Mouse (Mus musculus): ENCODE measurements around the gene Klhdc9. TPM values are rescaled to one million over a fixed set of nuclear protein-coding genes. Genes with fewer than 3 reads are reported as not detected.

The Klhdc9 gene
- polyA plus RNA-seq (2014; fragmentation: Nextera tagmentation; extraction: Ambion mirVana): 1.5 and 1.7 TPM in 2 replicates

DNA sequence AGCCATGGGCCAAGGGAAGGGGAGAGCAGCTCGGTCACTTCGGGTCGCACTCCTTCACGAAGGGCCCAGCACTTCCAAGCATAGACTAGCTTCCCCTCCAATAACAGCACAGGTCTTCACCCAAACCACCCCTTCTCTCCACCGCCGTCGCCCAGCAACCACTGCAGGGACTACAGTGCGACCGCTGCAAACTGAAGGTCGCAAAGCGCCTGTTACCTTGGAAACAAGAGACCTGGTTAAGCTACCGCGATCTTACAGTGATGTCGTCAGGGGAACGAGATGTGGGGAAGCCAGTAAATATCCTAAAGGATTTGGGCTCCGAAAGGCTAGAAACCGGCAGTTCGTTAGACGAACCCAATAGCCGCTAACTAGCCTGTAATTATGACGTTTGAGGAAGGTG, at the start of gene Klhdc9:
Klhdc9 (minus strand) TSS at position 143 of the 400 bp plus-strand sequence.
- peak within 1 kb of the TSS; percentile 59 for H3K4me3 ChIP-seq (ENCODE audit: low read depth, low read length)
- no peaks in the 10 kb centered on the region for H3K27me3 ChIP-seq (replicated peaks; ENCODE audit: control insufficient read depth, insufficient read depth, low read length)
- H3K9me3 ChIP-seq (ENCODE audit: control insufficient read depth, low read length): no peaks in the 10 kb centered on the region
- ATAC-seq (replicated peaks; ENCODE audit: low FRiP score, low TSS enrichment, low read depth): peak; percentile 93
- H3K9ac ChIP-seq (ENCODE audit: low read length): peak within 1 kb of the TSS; percentile 72
- H3K4me1 ChIP-seq (replicated peaks; ENCODE audit: control insufficient read depth, insufficient read depth, low read length): peaks cover 6% of the 10 kb centered on the region
- H3K4me2 ChIP-seq (ENCODE audit: low read length): peak within 1 kb of the TSS; percentile 56
- peaks cover 33% of the 10 kb centered on the region for H3K36me3 ChIP-seq (ENCODE audit: control insufficient read depth, insufficient read depth, low read length)
- under 1% methylated on average over 21 of the region's 21 CpGs for WGBS
- DNase-seq (ENCODE audit: low spot score): peak; percentile 93
- H3K27ac ChIP-seq (ENCODE audit: low read depth): peak within 1 kb of the TSS; percentile 62; the same call in 1 of the 2 replicates

DNA sequence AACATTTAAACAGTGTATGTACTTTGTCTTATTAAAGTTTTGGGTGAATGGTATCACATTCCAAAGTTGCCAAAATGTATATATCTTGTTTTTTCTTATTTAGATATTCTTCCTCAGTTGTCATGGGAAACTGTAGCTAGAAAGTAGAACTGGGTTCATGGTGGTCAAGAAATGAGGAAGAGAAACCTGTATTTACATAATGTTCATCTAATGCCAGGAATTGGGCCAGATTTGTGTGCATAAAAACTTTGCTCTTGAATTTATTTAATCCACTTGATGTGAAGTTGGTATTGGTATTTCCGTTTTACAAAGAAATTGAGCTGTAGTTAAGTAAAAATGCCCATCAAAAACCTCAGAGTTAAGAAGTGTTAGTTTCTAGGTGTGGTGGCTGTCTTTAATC, 49.6 kb upstream of the Klhdc9 start:
- 95% methylated on average over 1 of the region's 1 CpGs for WGBS
- Histone ChIP-seq H3K4me2 (ENCODE audit: low read length) (no peak overlapping the region), H3K9ac (ENCODE audit: low read length) (no peak overlapping the region), H3K27me3 (replicated peaks; ENCODE audit: control insufficient read depth, insufficient read depth, low read length) (no peaks in the 10 kb centered on the region), H3K36me3 (ENCODE audit: control insufficient read depth, insufficient read depth, low read length) (peaks cover 11% of the 10 kb centered on the region), H3K27ac (ENCODE audit: low read depth) (no peak overlapping the region), H3K4me1 (replicated peaks; ENCODE audit: control insufficient read depth, insufficient read depth, low read length) (peaks cover 10% of the 10 kb centered on the region), H3K9me3 (ENCODE audit: control insufficient read depth, low read length) (no peaks in the 10 kb centered on the region), H3K4me3 (ENCODE audit: low read depth, low read length) (no peak overlapping the region)
- ATAC-seq (replicated peaks; ENCODE audit: low FRiP score, low TSS enrichment, low read depth) (no peak), DNase-seq (ENCODE audit: low spot score) (no peak)

DNA sequence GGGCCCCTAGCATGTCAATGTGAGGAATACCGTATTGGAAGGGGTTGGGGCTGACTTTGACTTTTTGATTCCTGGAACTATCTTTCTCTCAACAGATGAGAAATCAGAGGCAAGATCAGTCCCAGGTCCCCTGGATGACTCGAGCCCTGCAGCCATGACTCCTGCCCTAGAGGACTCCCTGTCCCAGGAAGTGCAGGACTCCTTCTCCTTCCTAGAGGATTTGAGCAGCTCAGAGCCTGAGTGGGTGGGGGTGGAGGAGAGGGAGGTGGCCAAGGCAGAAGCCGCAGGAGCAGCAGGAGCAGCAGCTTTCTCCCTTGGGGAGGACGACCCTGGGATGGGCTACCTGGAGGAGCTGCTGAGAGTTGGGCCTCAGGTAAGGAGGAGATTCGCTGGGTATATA, 46.7 kb upstream of the Klhdc9 start:
- no peak overlapping the region for H3K27ac ChIP-seq (ENCODE audit: low read depth)
- H3K4me2 ChIP-seq (ENCODE audit: low read length): no peak overlapping the region
- no peaks in the 10 kb centered on the region for H3K4me1 ChIP-seq (replicated peaks; ENCODE audit: control insufficient read depth, insufficient read depth, low read length)
- H3K4me3 ChIP-seq (ENCODE audit: low read depth, low read length): no peak overlapping the region
- no peak overlapping the region for H3K9ac ChIP-seq (ENCODE audit: low read length)
- ATAC-seq (replicated peaks; ENCODE audit: low FRiP score, low TSS enrichment, low read depth) (no peak), DNase-seq (ENCODE audit: low spot score) (no peak)
- WGBS: 78% methylated on average over 5 of the region's 5 CpGs
- no peaks in the 10 kb centered on the region for H3K27me3 ChIP-seq (replicated peaks; ENCODE audit: control insufficient read depth, insufficient read depth, low read length)
- no peaks in the 10 kb centered on the region for H3K9me3 ChIP-seq (ENCODE audit: control insufficient read depth, low read length)
- no peaks in the 10 kb centered on the region for H3K36me3 ChIP-seq (ENCODE audit: control insufficient read depth, insufficient read depth, low read length)

DNA sequence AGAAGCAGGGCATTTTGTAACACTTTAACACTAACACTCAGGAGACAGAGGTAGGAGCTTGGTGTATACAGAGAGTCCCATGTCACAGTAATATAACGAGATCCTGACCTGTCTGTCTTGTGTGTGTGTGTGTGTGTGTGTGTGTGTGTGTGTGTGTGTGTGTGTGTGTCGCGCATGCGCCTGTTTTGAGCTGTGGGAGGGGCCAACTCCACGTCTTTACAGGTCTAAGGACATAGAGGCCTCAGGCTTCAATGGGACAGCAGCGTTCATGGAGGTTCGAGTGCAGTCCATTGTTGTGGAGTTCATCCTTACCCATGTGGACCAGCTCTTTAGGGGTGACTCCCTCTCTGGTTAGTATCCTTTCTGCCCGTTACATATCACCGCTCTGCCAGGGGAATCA, 42.4 kb upstream of the Klhdc9 start:
- WGBS: 81% methylated on average over 9 of the region's 9 CpGs
- Histone ChIP-seq H3K4me2 (ENCODE audit: low read length) (no peak overlapping the region), H3K36me3 (ENCODE audit: control insufficient read depth, insufficient read depth, low read length) (no peaks in the 10 kb centered on the region), H3K9me3 (ENCODE audit: control insufficient read depth, low read length) (no peaks in the 10 kb centered on the region), H3K4me3 (ENCODE audit: low read depth, low read length) (no peak overlapping the region), H3K9ac (ENCODE audit: low read length) (no peak overlapping the region), H3K27me3 (replicated peaks; ENCODE audit: control insufficient read depth, insufficient read depth, low read length) (no peaks in the 10 kb centered on the region), H3K27ac (ENCODE audit: low read depth) (no peak overlapping the region), H3K4me1 (replicated peaks; ENCODE audit: control insufficient read depth, insufficient read depth, low read length) (no peaks in the 10 kb centered on the region)
- ATAC-seq (replicated peaks; ENCODE audit: low FRiP score, low TSS enrichment, low read depth) (no peak), DNase-seq (ENCODE audit: low spot score) (no peak)

DNA sequence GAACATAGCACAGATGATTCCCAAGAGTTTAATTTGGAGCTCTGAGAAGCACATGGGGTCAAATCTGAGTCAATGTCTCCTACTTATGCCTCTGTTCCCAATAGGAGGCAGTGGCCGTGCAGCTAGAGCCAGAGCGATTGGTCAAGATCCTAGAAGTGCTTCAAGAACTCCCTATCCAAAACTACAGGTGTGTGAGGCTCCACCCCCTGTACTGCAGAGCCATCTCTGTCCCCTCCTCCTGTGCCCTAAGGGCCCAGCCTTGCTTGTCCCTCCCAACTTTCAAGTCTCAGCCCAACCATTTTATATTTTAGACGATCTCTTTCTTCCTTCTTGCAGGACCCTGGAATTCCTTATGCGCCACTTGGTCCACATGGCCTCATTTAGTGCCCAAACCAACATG, 41.2 kb upstream of the Klhdc9 start:
- H3K27ac ChIP-seq (ENCODE audit: low read depth): no peak overlapping the region
- H3K4me3 ChIP-seq (ENCODE audit: low read depth, low read length): no peak overlapping the region
- H3K9ac ChIP-seq (ENCODE audit: low read length): no peak overlapping the region
- ATAC-seq (replicated peaks; ENCODE audit: low FRiP score, low TSS enrichment, low read depth) (no peak), DNase-seq (ENCODE audit: low spot score) (no peak)
- no peaks in the 10 kb centered on the region for H3K36me3 ChIP-seq (ENCODE audit: control insufficient read depth, insufficient read depth, low read length)
- H3K9me3 ChIP-seq (ENCODE audit: control insufficient read depth, low read length): no peaks in the 10 kb centered on the region
- no peak overlapping the region for H3K4me2 ChIP-seq (ENCODE audit: low read length)
- no peaks in the 10 kb centered on the region for H3K4me1 ChIP-seq (replicated peaks; ENCODE audit: control insufficient read depth, insufficient read depth, low read length)
- no peaks in the 10 kb centered on the region for H3K27me3 ChIP-seq (replicated peaks; ENCODE audit: control insufficient read depth, insufficient read depth, low read length)
- WGBS: 82% methylated on average over 4 of the region's 4 CpGs

DNA sequence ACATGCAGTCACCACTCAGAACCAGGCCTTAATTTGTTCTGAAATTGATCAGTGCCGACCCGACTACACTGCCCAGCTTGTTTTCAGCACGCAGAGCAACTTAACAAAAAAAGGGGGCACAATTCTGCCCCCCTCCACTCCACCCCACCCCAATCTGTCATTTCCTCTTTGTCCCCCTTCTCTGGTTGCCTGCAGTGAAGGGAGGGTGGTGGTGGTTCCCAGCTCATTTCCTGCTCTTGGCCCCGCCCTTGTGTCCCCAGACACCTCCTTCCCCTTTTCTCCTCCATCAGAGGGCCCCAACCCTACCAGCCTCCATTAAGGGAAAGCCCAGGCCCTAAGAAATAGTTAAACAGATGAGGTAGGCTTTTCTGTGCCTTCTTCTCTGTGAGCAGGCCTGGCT, 29.5 kb upstream of the Klhdc9 start:
- Histone ChIP-seq H3K9me3 (ENCODE audit: control insufficient read depth, low read length) (no peaks in the 10 kb centered on the region), H3K9ac (ENCODE audit: low read length) (no peak overlapping the region), H3K27me3 (replicated peaks; ENCODE audit: control insufficient read depth, insufficient read depth, low read length) (no peaks in the 10 kb centered on the region), H3K36me3 (ENCODE audit: control insufficient read depth, insufficient read depth, low read length) (no peaks in the 10 kb centered on the region), H3K27ac (ENCODE audit: low read depth) (no peak overlapping the region), H3K4me1 (replicated peaks; ENCODE audit: control insufficient read depth, insufficient read depth, low read length) (no peaks in the 10 kb centered on the region), H3K4me2 (ENCODE audit: low read length) (no peak overlapping the region), H3K4me3 (ENCODE audit: low read depth, low read length) (no peak overlapping the region)
- 72% methylated on average over 4 of the region's 4 CpGs for WGBS
- no peak for DNase-seq (ENCODE audit: low spot score)
- ATAC-seq (replicated peaks; ENCODE audit: low FRiP score, low TSS enrichment, low read depth): no peak

DNA sequence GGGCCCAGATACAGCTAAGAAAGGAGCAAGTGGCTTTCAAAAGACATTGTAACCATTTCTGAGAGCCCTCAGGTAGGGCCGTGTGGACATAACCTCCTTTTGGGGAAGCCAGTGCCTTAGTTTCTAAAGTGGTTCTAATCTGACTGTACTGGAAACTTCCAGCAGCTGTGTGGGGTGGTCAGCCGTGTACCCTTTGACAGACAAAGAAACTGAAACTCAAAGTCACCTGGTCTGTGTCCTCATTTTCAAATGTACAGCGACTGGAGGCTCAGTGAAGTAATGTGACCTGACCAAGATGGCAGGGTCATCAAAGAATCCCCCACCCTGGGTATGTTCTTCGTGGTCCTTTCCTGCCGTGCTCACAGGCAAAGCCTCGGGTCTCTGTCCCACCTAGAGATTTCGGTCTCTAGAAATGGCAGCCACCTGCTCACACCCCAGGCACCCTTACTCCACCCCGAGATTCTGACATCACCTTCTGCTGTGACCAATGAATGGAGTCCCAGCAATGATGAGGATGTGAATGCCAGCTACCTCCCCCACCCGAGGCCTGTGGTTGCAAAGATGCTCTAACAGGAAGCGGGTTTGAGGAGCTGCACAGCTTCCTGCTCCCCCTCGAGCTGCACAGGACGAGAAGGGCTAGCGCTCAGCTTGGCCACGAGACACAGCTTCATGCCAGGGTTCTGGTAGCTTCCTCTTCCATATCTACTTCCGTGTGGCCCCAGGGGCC, 27.9 kb upstream of the Klhdc9 start, which contains the start of gene Arhgap30:
Arhgap30 (plus strand) TSS at position 579 of the 727 bp plus-strand sequence.
- Histone ChIP-seq H3K9ac (ENCODE audit: low read length) (no peak within 1 kb of the TSS), H3K4me3 (ENCODE audit: low read depth, low read length) (no peak within 1 kb of the TSS), H3K4me1 (replicated peaks; ENCODE audit: control insufficient read depth, insufficient read depth, low read length) (no peaks in the 10 kb centered on the region), H3K27ac (ENCODE audit: low read depth) (no peak within 1 kb of the TSS), H3K36me3 (ENCODE audit: control insufficient read depth, insufficient read depth, low read length) (no peaks in the 10 kb centered on the region), H3K4me2 (ENCODE audit: low read length) (no peak within 1 kb of the TSS), H3K9me3 (ENCODE audit: control insufficient read depth, low read length) (no peaks in the 10 kb centered on the region), H3K27me3 (replicated peaks; ENCODE audit: control insufficient read depth, insufficient read depth, low read length) (no peaks in the 10 kb centered on the region)
- WGBS: 78% methylated on average over 15 of the region's 15 CpGs
- ATAC-seq (replicated peaks; ENCODE audit: low FRiP score, low TSS enrichment, low read depth): no peak
- no peak for DNase-seq (ENCODE audit: low spot score)

DNA sequence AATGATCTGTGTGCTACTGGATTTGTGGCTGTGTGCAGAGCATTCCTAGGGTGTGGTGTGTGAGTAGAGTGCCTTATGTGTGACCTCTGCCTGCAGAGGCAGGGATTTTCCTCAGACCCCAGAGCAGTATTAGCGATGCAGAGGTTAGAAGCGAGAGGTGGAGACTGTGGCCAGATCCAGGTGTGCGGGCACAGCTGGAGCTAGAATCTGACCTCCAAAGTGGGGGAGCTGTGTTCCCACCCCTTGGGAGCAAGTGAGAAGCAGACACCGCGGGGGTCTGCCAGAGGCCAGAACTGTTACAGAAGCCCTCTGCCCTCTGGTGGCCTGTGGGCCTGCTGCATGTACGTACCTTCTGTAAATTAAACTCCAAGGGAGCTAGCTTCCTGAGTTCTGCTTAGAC, 26.5 kb upstream of the Klhdc9 start:
- no peaks in the 10 kb centered on the region for H3K9me3 ChIP-seq (ENCODE audit: control insufficient read depth, low read length)
- H3K4me2 ChIP-seq (ENCODE audit: low read length): no peak overlapping the region
- WGBS: 23% methylated on average over 6 of the region's 6 CpGs
- H3K4me3 ChIP-seq (ENCODE audit: low read depth, low read length): no peak overlapping the region
- no peak overlapping the region for H3K9ac ChIP-seq (ENCODE audit: low read length)
- H3K36me3 ChIP-seq (ENCODE audit: control insufficient read depth, insufficient read depth, low read length): no peaks in the 10 kb centered on the region
- no peak overlapping the region for H3K27ac ChIP-seq (ENCODE audit: low read depth)
- no peaks in the 10 kb centered on the region for H3K4me1 ChIP-seq (replicated peaks; ENCODE audit: control insufficient read depth, insufficient read depth, low read length)
- peak; percentile 67 for DNase-seq (ENCODE audit: low spot score)
- H3K27me3 ChIP-seq (replicated peaks; ENCODE audit: control insufficient read depth, insufficient read depth, low read length): no peaks in the 10 kb centered on the region
- ATAC-seq (replicated peaks; ENCODE audit: low FRiP score, low TSS enrichment, low read depth): 0 out of 2 replicates have a peak, but pooled peaks have one; percentile 5

DNA sequence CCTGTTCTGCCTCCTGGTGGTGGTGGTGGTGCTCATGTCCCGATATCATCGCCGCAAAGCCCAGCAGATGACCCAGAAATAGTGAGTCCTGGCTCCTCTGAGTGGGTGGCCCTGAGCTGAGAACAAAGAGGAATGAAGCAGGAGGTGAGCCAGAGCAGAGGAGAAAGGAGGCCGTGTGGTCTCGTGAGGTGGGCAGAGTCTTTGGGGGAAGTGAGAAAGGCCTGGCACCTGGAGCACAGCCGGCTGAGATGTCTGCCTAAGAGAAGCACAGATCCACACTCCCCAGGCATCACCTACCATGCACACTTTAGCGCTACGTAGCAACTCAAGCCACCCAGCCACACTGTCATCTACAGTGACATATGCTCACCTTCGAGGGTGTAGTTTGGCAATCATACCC, 24.6 kb upstream of the Klhdc9 start:
- no peak for ATAC-seq (replicated peaks; ENCODE audit: low FRiP score, low TSS enrichment, low read depth)
- Histone ChIP-seq H3K27me3 (replicated peaks; ENCODE audit: control insufficient read depth, insufficient read depth, low read length) (peaks cover 8% of the 10 kb centered on the region; the same call in 1 of the 2 replicates), H3K9ac (ENCODE audit: low read length) (no peak overlapping the region), H3K27ac (ENCODE audit: low read depth) (no peak overlapping the region), H3K36me3 (ENCODE audit: control insufficient read depth, insufficient read depth, low read length) (no peaks in the 10 kb centered on the region), H3K4me2 (ENCODE audit: low read length) (no peak overlapping the region), H3K4me1 (replicated peaks; ENCODE audit: control insufficient read depth, insufficient read depth, low read length) (peaks cover 2% of the 10 kb centered on the region; the same call in 1 of the 2 replicates), H3K9me3 (ENCODE audit: control insufficient read depth, low read length) (no peaks in the 10 kb centered on the region), H3K4me3 (ENCODE audit: low read depth, low read length) (no peak overlapping the region)
- DNase-seq (ENCODE audit: low spot score): no peak
- WGBS: 53% methylated on average over 9 of the region's 9 CpGs
